Mouse (Mus musculus) lung, embryonic 14.5 days (tissue): ENCODE measurements around the gene Brms1. TPM values are rescaled to one million over a fixed set of nuclear protein-coding genes. Genes with fewer than 3 reads are reported as not detected.
"Not testable (repeated sequence)": the region's sequence is repeated elsewhere in the genome, so short reads cannot be mapped to it uniquely, and the experiment has no call there.

Experiments used
- ATAC-seq: fragments of 200-750 bp; cut with Nextera tagmentation; 2 replicates; pipeline ENCODE4 v1.8.0; 2017; ENCODE audit warnings: mild to moderate bottlenecking, moderate TSS enrichment, moderate library complexity; ENCODE audit not compliant: insufficient read depth
- DNase-seq: peaks from one replicate; pipeline ENCODE4 v3.0.0-alpha.2; 2015
- H3K27ac ChIP-seq: fragments of 300-500 bp; sonication (generic); 2 replicates; pipeline ENCODE4 v1.5.1; 2014; ENCODE audit warnings: low read depth, mild to moderate bottlenecking, moderate library complexity
- H3K27me3 ChIP-seq: fragments of 300-500 bp; sonication (generic); 2 replicates; pipeline ENCODE4 v1.6.1; 2014; ENCODE audit warnings: low read length, control low read depth; ENCODE audit not compliant: insufficient read depth
- H3K36me3 ChIP-seq: fragments of 300-500 bp; sonication (generic); 2 replicates; pipeline ENCODE4 v1.6.1; 2014; ENCODE audit warnings: control low read depth; ENCODE audit not compliant: insufficient read depth
- H3K4me1 ChIP-seq: fragments of 300-500 bp; sonication (generic); 2 replicates; pipeline ENCODE4 v1.6.1; 2014; ENCODE audit warnings: antibody characterized with exemption, control low read depth; ENCODE audit not compliant: insufficient read depth
- H3K4me2 ChIP-seq: fragments of 300-500 bp; sonication (generic); 2 replicates; pipeline ENCODE4 v1.6.1; 2014; ENCODE audit warnings: mild to moderate bottlenecking
- H3K4me3 ChIP-seq: fragments of 300-500 bp; sonication (generic); 2 replicates; pipeline ENCODE4 v1.5.1; 2014; ENCODE audit warnings: low read depth, low read length
- H3K9ac ChIP-seq: fragments of 300-500 bp; sonication (generic); 2 replicates; pipeline ENCODE4 v1.6.1; 2014
- H3K9me3 ChIP-seq: fragments of 300-500 bp; sonication (generic); 2 replicates; pipeline ENCODE4 v1.6.1; 2016; ENCODE audit warnings: low read depth, low read length, control low read depth
- CTCF ChIP-seq: IDR thresholded peaks from 2 replicates; pipeline ENCODE4 v1.5.1; 2016; ENCODE audit warnings: antibody characterized with exemption, low read depth
- WGBS: fragments of 180-500 bp; shearing (Covaris S2); extraction: QIAGEN DNeasy Blood & Tissue Kit; methylation state at CpG from one replicate; pipeline ENCODE4 v1.1.7; 2014; 5-methylcytosine and 5-hydroxymethylcytosine counted together
- polyA plus RNA-seq: library from polyadenylated mRNA; unstranded; fragments of >200 nt; fragmentation: Nextera tagmentation; extraction: Ambion mirVana; gene quantifications from 2 replicates; pipeline ENCODE4 v1.2.1, GENCODE M21; 2014

Gene Brms1
- polyA plus RNA-seq: 43.4 and 48.0 TPM in 2 replicates

- Histone ChIP-seq H3K9me3 (no peaks in the 10 kb centered on the region), H3K4me3 (peak within 1 kb of the TSS; percentile 85), H3K36me3 (peaks cover 12% of the 10 kb centered on the region; the same call in 1 of the 2 replicates), H3K9ac (peak within 1 kb of the TSS; percentile 78), H3K27ac (peak within 1 kb of the TSS; percentile 65), H3K4me2 (peak within 1 kb of the TSS; percentile 96), H3K27me3 (no peaks in the 10 kb centered on the region), H3K4me1 (peaks cover 14% of the 10 kb centered on the region)
- DNase-seq (peak; percentile 98), ATAC-seq (peak; percentile 71)
- 3% methylated on average over 40 of the region's 40 CpGs for WGBS
- TF ChIP-seq CTCF: no peak
Observed at GRCm38 (mm10) chr19:5040862-5041523, at the start of gene Brms1. Brms1 (plus strand) TSS chr19:5041354.

DNA sequence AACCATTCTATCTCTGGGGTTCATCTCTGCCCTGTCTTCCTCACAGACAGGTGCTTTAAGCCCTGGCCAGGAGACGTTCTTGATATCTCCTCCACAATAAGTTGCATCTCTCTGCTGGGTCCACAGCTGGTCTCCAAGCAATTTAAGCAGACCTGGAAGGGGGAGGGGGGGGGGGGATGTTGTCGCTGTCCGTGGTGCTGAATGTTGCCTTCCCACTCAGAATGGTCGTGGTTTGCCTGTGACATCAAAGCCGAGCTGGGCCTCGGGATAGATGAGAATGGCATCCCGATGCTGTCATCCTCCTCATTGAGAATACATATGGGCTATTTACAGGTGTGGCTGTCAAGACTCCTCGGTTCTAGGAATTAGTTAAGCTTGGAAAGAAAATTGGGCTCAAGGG lies 48.8 kb upstream of the Brms1 start:
- Histone ChIP-seq H3K27me3 (peaks cover 31% of the 10 kb centered on the region), H3K4me3 (no peak overlapping the region), H3K9me3 (no peaks in the 10 kb centered on the region), H3K4me1 (no peaks in the 10 kb centered on the region), H3K4me2 (no peak overlapping the region; the same call in 1 of the 2 replicates), H3K36me3 (no peaks in the 10 kb centered on the region), H3K27ac (no peak overlapping the region), H3K9ac (no peak overlapping the region)
- no peak for TF ChIP-seq CTCF
- WGBS: 7% methylated on average over 8 of the region's 8 CpGs
- no peak for ATAC-seq
- peak; percentile 39 for DNase-seq

GRCm38 (mm10) chr19:4992904-4993303 lies 48.2 kb upstream of the Brms1 start:
- no peak for TF ChIP-seq CTCF
- Histone ChIP-seq H3K4me3 (no peak overlapping the region), H3K27ac (no peak overlapping the region), H3K27me3 (peaks cover 31% of the 10 kb centered on the region), H3K9me3 (no peaks in the 10 kb centered on the region), H3K9ac (no peak overlapping the region), H3K4me1 (no peaks in the 10 kb centered on the region), H3K4me2 (no peak overlapping the region; the same call in 1 of the 2 replicates), H3K36me3 (no peaks in the 10 kb centered on the region)
- 6% methylated on average over 9 of the region's 9 CpGs for WGBS
- DNase-seq: peak; percentile 56
- ATAC-seq: 0 out of 2 replicates have a peak, but pooled peaks have one; percentile 49

- no peaks in the 10 kb centered on the region for H3K36me3 ChIP-seq
- peaks cover 31% of the 10 kb centered on the region for H3K27me3 ChIP-seq
- WGBS: 50% methylated on average over 5 of the region's 5 CpGs
- no peaks in the 10 kb centered on the region for H3K4me1 ChIP-seq
- H3K9ac ChIP-seq: no peak overlapping the region
- DNase-seq (no peak), ATAC-seq (no peak)
- H3K9me3 ChIP-seq: no peaks in the 10 kb centered on the region
- no peak overlapping the region for H3K4me3 ChIP-seq
- H3K4me2 ChIP-seq: no peak overlapping the region
- TF ChIP-seq CTCF: no peak
- no peak overlapping the region for H3K27ac ChIP-seq
Observed at GRCm38 (mm10) chr19:4994043-4994442, 47.1 kb upstream of the Brms1 start.

GRCm38 (mm10) chr19:4999445-5000140 lies 41.6 kb upstream of the Brms1 start:
- H3K4me1 ChIP-seq: peaks cover 7% of the 10 kb centered on the region; the same call in 1 of the 2 replicates
- ATAC-seq (no peak), DNase-seq (no peak)
- TF ChIP-seq CTCF: no peak
- H3K4me2 ChIP-seq: no peak overlapping the region; the same call in 1 of the 2 replicates
- H3K27me3 ChIP-seq: no peaks in the 10 kb centered on the region
- 54% methylated on average over 6 of the region's 6 CpGs for WGBS
- no peak overlapping the region for H3K27ac ChIP-seq
- no peak overlapping the region for H3K9ac ChIP-seq
- no peaks in the 10 kb centered on the region for H3K9me3 ChIP-seq
- H3K4me3 ChIP-seq: no peak overlapping the region
- no peaks in the 10 kb centered on the region for H3K36me3 ChIP-seq

GRCm38 (mm10) chr19:5001666-5002406 lies 39.3 kb upstream of the Brms1 start:
- Histone ChIP-seq H3K27me3 (no peaks in the 10 kb centered on the region), H3K9me3 (no peaks in the 10 kb centered on the region), H3K4me3 (peak overlapping the region; percentile 15; the same call in 1 of the 2 replicates), H3K36me3 (no peaks in the 10 kb centered on the region), H3K9ac (peak overlapping the region; percentile 34), H3K27ac (peak overlapping the region; percentile 33; the same call in 1 of the 2 replicates), H3K4me2 (peak overlapping the region; percentile 57), H3K4me1 (peaks cover 7% of the 10 kb centered on the region; the same call in 1 of the 2 replicates)
- under 1% methylated on average over 39 of the region's 39 CpGs for whole genome bisulfite sequencing
- DNase-seq (peak; percentile 95), ATAC-seq (peak; percentile 97)
- TF ChIP-seq CTCF: peak; percentile 80

- not testable (repeated sequence) for H3K4me1 ChIP-seq
- 59% methylated on average over 2 of the region's 2 CpGs for WGBS
Observed at GRCm38 (mm10) chr19:5003644-5004043, 37.5 kb upstream of the Brms1 start.

More at GRCm38 (mm10) chr19:5003644-5004043, 37.5 kb upstream of the Brms1 start:
- not testable (repeated sequence) for ATAC-seq, H3K4me2 ChIP-seq, H3K36me3 ChIP-seq, H3K4me3 ChIP-seq, H3K9me3 ChIP-seq, DNase-seq, H3K27ac ChIP-seq, H3K9ac ChIP-seq, H3K27me3 ChIP-seq
